Mouse (Mus musculus) small intestine, adult 10 weeks (tissue): ENCODE results near the gene Kcnc2. TPM values are rescaled to one million over a fixed set of nuclear protein-coding genes. Genes with fewer than 3 reads are reported as not detected.

Experiments
- polyA plus RNA-seq: library from polyadenylated mRNA; stranded (reverse); fragments of 350-450 nt; fragmentation: Illumina TruSeq; extraction: RNeasy Lipid Tissue Mini Kit (QIAGEN cat#74804); gene quantifications from one replicate; pipeline ENCODE4 v1.2.3, GENCODE M21; 2014; ENCODE audit warnings: low replicate concordance

The Kcnc2 gene
- polyA plus RNA-seq = 0.52 TPM

GRCm38 (mm10) chr10:112270887-112271802 is at the start of gene Kcnc2:
Gene Kcnc2 (plus strand): TSS chr10:112271121.

Other genes with a start within 250 kb of the Kcnc2 start
- gene Glipr1l1, start 210.9 kb upstream of the Kcnc2 start, polyA plus RNA-seq = not detected
- not detected for gene Glipr1l2, start 187.8 kb upstream of the Kcnc2 start, polyA plus RNA-seq
- gene Glipr1l3, start 110.8 kb upstream of the Kcnc2 start, polyA plus RNA-seq = not detected
- 0.15 TPM for gene Caps2, start 107.5 kb upstream of the Kcnc2 start, polyA plus RNA-seq